Mouse (Mus musculus): ENCODE data around the gene Ptpn4. TPM values are rescaled to one million over a fixed set of nuclear protein-coding genes. Genes with fewer than 3 reads are reported as not detected.

Ptpn4 gene
- polyA plus RNA-seq, 1 experiment from 2014 or later: 1.9 TPM

DNA sequence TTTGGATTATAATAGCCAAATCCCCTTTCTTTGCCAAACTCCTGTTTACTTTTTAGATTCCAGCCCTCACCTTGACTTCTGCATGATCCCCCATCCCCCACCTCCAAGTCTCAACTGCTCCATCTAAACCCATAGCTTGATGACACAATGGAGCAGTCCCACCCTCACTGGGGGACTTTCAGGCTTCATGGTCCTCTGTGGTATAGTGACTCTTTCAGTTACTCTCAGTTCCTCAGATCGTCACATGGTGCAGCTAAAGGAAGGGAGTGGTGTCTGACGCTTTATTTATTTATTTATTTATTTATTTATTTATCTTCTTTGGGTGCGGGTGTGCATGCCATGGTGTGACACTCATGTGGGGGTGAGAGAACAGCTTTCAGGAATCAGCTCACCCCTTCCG is 14.9 kb upstream of the Ptpn4 start:
- no peak overlapping the region for H3K9ac ChIP-seq
- H3K4me1 ChIP-seq (replicated peaks): no peaks in the 10 kb centered on the region
- no peaks in the 10 kb centered on the region for H3K9me3 ChIP-seq (replicated peaks)
- no peak overlapping the region for H3K27ac ChIP-seq (replicated peaks)
- H3K4me2 ChIP-seq: no peak overlapping the region
- no peaks in the 10 kb centered on the region for H3K27me3 ChIP-seq
- no peaks in the 10 kb centered on the region for H3K36me3 ChIP-seq (replicated peaks)
- H3K4me3 ChIP-seq (replicated peaks): no peak overlapping the region
- 60% methylated on average over 4 of the region's 4 CpGs for WGBS (ENCODE audit: insufficient replicate concordance)
- ATAC-seq (ENCODE audit: insufficient read depth): no peak

DNA sequence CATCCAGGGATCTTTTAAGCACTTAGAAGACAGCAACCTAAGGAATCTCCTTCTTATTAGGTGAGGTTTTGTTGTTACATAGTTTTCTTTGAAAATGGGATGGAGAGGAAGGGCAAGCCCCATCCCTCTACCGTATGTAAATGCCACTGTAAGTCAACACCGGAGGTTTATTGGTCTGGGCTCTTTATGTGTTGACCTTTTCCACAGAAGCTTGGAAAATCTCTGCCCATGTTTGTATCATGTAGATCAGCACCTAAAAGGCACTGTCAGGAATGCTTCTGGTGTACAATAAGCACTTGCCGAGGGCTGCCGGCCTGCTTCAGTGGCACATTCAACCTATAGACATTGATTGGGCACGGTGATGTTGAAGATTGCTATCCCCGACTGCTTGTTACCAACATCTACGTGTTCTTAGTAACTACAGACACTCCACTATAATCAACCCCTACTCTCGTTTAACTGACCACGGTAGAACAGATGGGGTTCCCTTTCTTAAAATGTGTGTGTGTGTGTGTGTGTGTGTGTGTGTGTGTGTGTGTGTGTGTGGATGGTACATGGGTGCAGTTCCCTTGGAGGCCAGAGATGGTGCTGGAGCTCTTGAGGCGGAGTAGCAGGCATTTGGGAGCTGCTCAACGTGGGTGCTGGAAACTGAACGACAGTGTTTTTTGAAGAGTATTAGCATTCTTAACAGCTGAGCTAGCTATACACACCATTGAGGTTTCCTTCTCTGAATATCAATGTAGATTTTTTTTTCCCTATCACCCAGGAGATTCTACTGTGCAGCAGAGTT is 11.9 kb upstream of the Ptpn4 start:
- H3K27ac ChIP-seq (replicated peaks): no peak overlapping the region
- 73% methylated on average over 12 of the region's 12 CpGs for WGBS (ENCODE audit: insufficient replicate concordance)
- H3K4me2 ChIP-seq: no peak overlapping the region
- no peak overlapping the region for H3K9ac ChIP-seq
- H3K9me3 ChIP-seq (replicated peaks): no peaks in the 10 kb centered on the region
- H3K4me3 ChIP-seq (replicated peaks): no peak overlapping the region
- no peaks in the 10 kb centered on the region for H3K4me1 ChIP-seq (replicated peaks)
- ATAC-seq (ENCODE audit: insufficient read depth): no peak
- no peaks in the 10 kb centered on the region for H3K27me3 ChIP-seq
- no peaks in the 10 kb centered on the region for H3K36me3 ChIP-seq (replicated peaks)

DNA sequence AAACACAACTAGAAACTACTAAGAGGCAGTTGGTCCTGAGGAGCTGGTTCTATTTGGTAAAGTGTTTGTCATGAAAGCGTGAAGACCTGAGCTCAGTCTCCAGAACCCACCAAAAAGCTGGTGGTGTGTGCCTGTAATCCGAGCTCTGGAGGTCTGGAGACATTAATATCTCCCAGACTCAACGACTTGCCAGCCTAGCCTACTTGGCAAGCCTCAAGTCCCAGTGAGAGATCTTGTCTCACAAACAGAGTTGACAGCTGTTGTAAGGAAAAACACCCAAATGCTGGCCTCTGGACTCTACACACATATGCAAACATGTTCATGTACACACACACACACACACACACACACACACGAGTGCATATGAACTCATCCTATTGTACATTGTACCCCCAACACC is 7.9 kb upstream of the Ptpn4 start:
- no peaks in the 10 kb centered on the region for H3K27me3 ChIP-seq
- H3K36me3 ChIP-seq (replicated peaks): no peaks in the 10 kb centered on the region
- H3K27ac ChIP-seq (replicated peaks): no peak overlapping the region
- no peaks in the 10 kb centered on the region for H3K4me1 ChIP-seq (replicated peaks)
- no peak for ATAC-seq (ENCODE audit: insufficient read depth)
- no peak overlapping the region for H3K4me2 ChIP-seq
- 53% methylated on average over 4 of the region's 4 CpGs for WGBS (ENCODE audit: insufficient replicate concordance)
- no peak overlapping the region for H3K4me3 ChIP-seq (replicated peaks)
- no peaks in the 10 kb centered on the region for H3K9me3 ChIP-seq (replicated peaks)
- H3K9ac ChIP-seq: no peak overlapping the region

DNA sequence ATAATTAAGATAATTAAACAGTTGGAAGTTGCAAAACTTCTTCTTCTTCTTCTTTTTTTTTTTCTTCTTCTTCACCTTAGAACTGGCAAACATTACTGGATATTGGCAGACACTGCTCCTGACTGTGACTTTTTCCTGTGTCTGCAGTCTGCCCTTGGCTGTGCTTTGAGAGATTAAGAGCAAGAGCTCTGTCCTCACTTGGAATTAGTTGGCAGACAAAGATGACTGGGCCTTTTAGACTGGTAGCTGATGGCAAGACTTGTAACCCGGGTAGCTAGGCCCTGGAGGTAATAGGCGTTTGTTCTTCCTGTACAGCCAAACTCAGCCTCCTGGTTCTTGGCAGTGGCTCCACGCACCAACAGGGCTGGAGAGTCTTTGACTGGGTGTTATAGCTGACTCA is 5.7 kb upstream of the Ptpn4 start:
- Histone ChIP-seq H3K9me3 (replicated peaks) (no peaks in the 10 kb centered on the region), H3K27ac (replicated peaks) (no peak overlapping the region), H3K4me1 (replicated peaks) (no peaks in the 10 kb centered on the region), H3K9ac (no peak overlapping the region), H3K36me3 (replicated peaks) (no peaks in the 10 kb centered on the region), H3K4me2 (no peak overlapping the region), H3K27me3 (peaks cover 14% of the 10 kb centered on the region), H3K4me3 (replicated peaks) (no peak overlapping the region)
- no peak for ATAC-seq (ENCODE audit: insufficient read depth)
- 61% methylated on average over 3 of the region's 3 CpGs for WGBS (ENCODE audit: insufficient replicate concordance)

DNA sequence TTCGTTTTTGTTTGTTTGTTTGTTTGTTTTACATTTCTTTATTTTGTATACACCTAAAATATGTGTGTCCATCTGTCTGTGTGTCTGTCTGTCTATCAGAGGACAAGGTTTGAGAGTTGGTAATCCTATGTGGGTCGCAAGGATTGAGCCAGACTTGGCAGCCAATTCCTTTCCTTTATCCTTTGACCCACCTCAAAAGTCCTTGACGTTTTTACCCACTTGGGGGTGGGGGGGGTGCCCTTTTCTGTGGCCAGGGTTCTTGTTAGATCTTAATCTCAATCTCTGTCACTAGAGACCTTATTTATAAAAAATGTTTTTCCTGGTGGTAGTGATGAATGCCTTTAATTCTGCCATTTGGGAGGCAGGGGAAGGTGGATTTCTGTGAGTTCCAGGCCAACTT is 828 bp upstream of the Ptpn4 start:
- no peak for ATAC-seq (ENCODE audit: insufficient read depth)
- 38% methylated on average over 3 of the region's 3 CpGs for WGBS (ENCODE audit: insufficient replicate concordance)
- no peak overlapping the region for H3K4me3 ChIP-seq (replicated peaks)

DNA sequence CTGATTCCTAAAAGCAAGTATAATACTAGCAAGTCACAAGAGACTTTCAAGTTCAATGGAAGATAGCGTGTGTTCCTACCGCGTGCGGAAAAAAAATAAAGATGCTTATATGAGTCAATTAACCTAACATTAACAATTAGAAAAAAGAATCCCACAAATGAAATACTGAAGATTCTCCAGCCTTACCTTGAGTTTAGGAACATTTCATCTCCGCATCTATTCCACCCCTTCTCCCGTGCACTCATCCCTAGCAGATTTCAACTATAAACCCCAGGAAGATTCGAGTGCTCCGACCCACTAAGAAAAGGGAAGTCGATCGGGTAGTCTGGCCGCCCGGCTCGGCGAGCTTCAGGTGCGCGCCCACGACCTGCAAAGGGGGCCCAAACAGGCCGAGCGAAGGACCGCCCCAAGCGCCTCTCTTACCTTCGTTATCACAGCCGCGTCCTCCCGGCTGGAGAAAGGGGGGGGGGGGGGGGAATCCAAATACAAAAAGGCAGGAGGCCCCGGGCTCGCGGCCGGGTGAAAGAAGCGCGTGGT is 866 bp downstream of the Ptpn4 start:
- peak overlapping the region; percentile 77 for H3K9ac ChIP-seq
- peak overlapping the region; percentile 90 for H3K4me2 ChIP-seq
- H3K9me3 ChIP-seq (replicated peaks): no peaks in the 10 kb centered on the region
- peak; percentile 11 for ATAC-seq (ENCODE audit: insufficient read depth)
- under 1% methylated on average over 31 of the region's 31 CpGs for WGBS (ENCODE audit: insufficient replicate concordance)
- H3K36me3 ChIP-seq (replicated peaks): no peaks in the 10 kb centered on the region
- peak overlapping the region; percentile 90 for H3K4me3 ChIP-seq (replicated peaks)
- H3K4me1 ChIP-seq (replicated peaks): peaks cover 17% of the 10 kb centered on the region
- peak overlapping the region; percentile 88 for H3K27ac ChIP-seq (replicated peaks)
- H3K27me3 ChIP-seq: peaks cover 14% of the 10 kb centered on the region

More for the DNA sequence above, 828 bp upstream of the Ptpn4 start:
- Histone ChIP-seq H3K27ac (replicated peaks) (no peak overlapping the region), H3K4me1 (replicated peaks) (peaks cover 17% of the 10 kb centered on the region), H3K4me2 (no peak overlapping the region), H3K9ac (no peak overlapping the region), H3K27me3 (peaks cover 14% of the 10 kb centered on the region), H3K36me3 (replicated peaks) (no peaks in the 10 kb centered on the region), H3K9me3 (replicated peaks) (no peaks in the 10 kb centered on the region)

DNA sequence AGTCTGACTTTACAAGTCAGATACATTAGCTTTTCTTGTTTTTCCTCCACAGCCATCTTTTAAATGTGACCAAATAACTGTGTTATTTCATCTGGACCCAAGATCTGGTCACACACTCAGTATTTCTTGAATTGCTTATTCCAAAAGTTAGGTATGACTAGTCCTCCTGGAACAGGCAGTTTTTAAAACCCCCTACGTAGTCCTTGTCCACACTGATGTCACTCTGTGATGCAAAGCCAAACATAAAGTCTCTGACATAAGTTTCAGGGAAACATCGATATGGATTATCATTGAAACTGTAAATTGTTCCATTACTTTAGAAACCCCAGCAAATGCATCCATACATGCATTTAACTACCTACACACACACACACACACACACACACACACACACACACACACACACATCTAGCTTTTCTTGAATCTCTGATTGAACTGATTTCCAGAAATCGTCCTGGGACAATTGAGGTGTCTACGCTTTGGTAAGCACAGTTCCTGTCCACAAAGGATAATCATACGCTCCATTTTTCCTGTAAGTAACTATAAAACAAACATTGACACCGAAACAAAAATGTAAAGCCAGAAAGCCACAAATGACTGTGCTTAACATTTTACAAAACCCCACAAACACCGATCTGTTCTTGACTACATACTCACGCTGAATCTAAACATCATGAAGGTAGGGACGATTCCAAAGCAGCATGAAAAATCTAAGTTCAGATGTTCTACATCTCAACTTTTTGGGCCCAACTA is 1.5 kb downstream of the Ptpn4 start:
- 18% methylated on average over 9 of the region's 9 CpGs for WGBS (ENCODE audit: insufficient replicate concordance)
- no peak for ATAC-seq (ENCODE audit: insufficient read depth)
- Histone ChIP-seq H3K4me2 (peak overlapping the region; percentile 90), H3K4me3 (replicated peaks) (peak overlapping the region; percentile 90), H3K36me3 (replicated peaks) (no peaks in the 10 kb centered on the region), H3K9ac (peak overlapping the region; percentile 77), H3K27ac (replicated peaks) (no peak overlapping the region), H3K4me1 (replicated peaks) (peaks cover 17% of the 10 kb centered on the region), H3K27me3 (peaks cover 14% of the 10 kb centered on the region), H3K9me3 (replicated peaks) (no peaks in the 10 kb centered on the region)

DNA sequence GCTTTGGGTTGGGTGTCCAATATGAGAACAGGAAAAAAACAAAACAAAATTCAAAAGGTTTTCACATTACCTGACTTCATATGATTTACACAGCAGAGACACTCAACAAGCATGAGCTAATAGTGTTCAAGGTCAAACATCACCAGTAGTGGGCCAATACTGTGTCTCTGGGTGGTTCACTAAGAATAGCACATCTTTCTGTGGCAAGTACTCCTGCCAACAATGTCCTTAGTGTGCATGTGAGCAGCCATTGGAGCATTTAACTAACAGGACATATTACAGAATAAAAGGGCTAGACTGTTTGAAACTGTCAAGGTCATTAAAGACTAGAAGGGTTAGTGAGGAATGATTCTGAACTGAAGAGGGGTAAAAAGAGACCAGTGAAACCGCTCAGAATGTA is 9.3 kb downstream of the Ptpn4 start:
- no peak for ATAC-seq (ENCODE audit: insufficient read depth)
- no peak overlapping the region for H3K4me2 ChIP-seq
- H3K27me3 ChIP-seq: no peaks in the 10 kb centered on the region
- WGBS (ENCODE audit: insufficient replicate concordance): 69% methylated on average over 1 of the region's 1 CpGs
- H3K4me1 ChIP-seq (replicated peaks): no peaks in the 10 kb centered on the region
- H3K9me3 ChIP-seq (replicated peaks): no peaks in the 10 kb centered on the region
- no peaks in the 10 kb centered on the region for H3K36me3 ChIP-seq (replicated peaks)
- no peak overlapping the region for H3K27ac ChIP-seq (replicated peaks)
- H3K4me3 ChIP-seq (replicated peaks): no peak overlapping the region
- no peak overlapping the region for H3K9ac ChIP-seq

DNA sequence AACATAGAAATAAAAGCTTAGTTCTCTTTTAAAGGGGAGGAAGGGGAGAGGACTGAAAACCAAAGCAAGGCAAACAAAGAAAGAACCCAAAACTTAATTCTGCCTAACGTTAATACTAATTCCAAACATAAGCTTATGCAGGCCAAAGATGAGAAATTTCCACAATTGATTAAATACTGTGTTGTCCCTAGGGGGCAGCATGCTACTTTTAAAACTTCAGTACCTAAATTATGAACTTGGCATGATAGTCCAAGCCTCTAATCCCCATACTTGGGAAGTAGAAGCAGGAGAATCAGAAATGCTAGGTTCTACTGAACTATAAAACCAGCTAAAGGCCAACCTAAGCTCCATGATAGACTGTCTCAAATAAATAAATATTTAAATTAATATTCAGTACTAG is 18.7 kb downstream of the Ptpn4 start:
- no peak overlapping the region for H3K9ac ChIP-seq
- no peaks in the 10 kb centered on the region for H3K4me1 ChIP-seq (replicated peaks)
- no peak overlapping the region for H3K4me2 ChIP-seq
- H3K36me3 ChIP-seq (replicated peaks): no peaks in the 10 kb centered on the region
- H3K27ac ChIP-seq (replicated peaks): no peak overlapping the region
- ATAC-seq (ENCODE audit: insufficient read depth): no peak
- H3K9me3 ChIP-seq (replicated peaks): no peaks in the 10 kb centered on the region
- 34% methylated on average over 1 of the region's 1 CpGs for WGBS (ENCODE audit: insufficient replicate concordance)
- no peaks in the 10 kb centered on the region for H3K27me3 ChIP-seq
- H3K4me3 ChIP-seq (replicated peaks): no peak overlapping the region

DNA sequence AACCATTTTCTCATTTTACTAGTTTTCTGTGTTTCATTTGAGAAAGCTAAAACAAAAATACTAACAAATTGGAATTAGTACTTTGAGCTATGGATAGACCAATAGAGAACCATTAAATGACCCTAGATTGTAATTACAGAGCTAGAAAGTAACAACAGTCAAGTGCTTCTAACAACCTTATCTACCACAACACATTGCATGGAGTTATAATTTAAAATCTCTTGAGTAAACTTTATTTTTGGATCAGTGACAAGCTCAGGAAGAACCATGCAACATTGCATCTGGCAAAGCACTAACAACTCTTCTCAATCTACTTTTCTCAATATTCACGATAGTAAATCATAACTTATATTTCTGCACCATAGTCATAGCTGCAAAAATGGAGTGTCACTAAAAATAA is 29.7 kb downstream of the Ptpn4 start:
- WGBS (ENCODE audit: insufficient replicate concordance): 79% methylated on average over 1 of the region's 1 CpGs
- Histone ChIP-seq H3K27me3 (no peaks in the 10 kb centered on the region), H3K27ac (replicated peaks) (no peak overlapping the region), H3K9ac (no peak overlapping the region), H3K4me2 (no peak overlapping the region), H3K36me3 (replicated peaks) (no peaks in the 10 kb centered on the region), H3K9me3 (replicated peaks) (no peaks in the 10 kb centered on the region), H3K4me3 (replicated peaks) (no peak overlapping the region), H3K4me1 (replicated peaks) (no peaks in the 10 kb centered on the region; the same call in 1 of the 2 replicates)
- no peak for ATAC-seq (ENCODE audit: insufficient read depth)

DNA sequence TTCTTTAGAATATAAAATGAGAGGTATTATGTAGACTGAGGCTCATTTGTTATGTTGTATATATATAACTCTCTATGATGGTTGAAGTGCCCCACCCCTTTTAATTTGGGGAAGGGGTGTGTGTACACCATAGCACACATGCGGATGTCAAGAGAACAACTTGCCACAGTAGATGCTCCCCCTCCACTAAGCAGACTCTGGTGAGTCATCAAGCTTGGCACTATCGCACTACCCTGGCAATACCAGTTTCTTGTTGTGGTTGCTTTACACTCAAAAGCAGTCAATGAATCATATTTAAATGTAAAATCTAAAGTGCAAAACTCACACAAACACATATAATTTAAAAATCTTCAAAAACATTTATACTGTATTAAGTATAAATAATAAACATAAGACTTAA is 31.4 kb downstream of the Ptpn4 start:
- H3K36me3 ChIP-seq (replicated peaks): no peaks in the 10 kb centered on the region
- no peak for ATAC-seq (ENCODE audit: insufficient read depth)
- no peaks in the 10 kb centered on the region for H3K9me3 ChIP-seq (replicated peaks)
- no peaks in the 10 kb centered on the region for H3K27me3 ChIP-seq
- H3K4me1 ChIP-seq (replicated peaks): no peaks in the 10 kb centered on the region; the same call in 1 of the 2 replicates
- H3K4me3 ChIP-seq (replicated peaks): no peak overlapping the region
- H3K9ac ChIP-seq: no peak overlapping the region
- H3K27ac ChIP-seq (replicated peaks): no peak overlapping the region
- 86% methylated on average over 2 of the region's 2 CpGs for WGBS (ENCODE audit: insufficient replicate concordance)
- no peak overlapping the region for H3K4me2 ChIP-seq

Measured in liver, embryonic 15.5 days (tissue).